9 mouse cellular contexts compared by ENCODE assay signal in genomic region chr11:75459141-75459711, GRCm38 (mm10). TPM values are rescaled to one million over a fixed set of nuclear protein-coding genes. Genes with fewer than 3 reads are reported as not detected.
DNase-seq lines count a peak whose midpoint lies in the region; ATAC-seq and TF ChIP-seq lines count a peak whose summit lies in the region.
"Had no signal": no experiment of that assay in that cellular context is flagged by ENCODE, and none has a peak within 500 bp of the region (broad histone marks: within the 10 kb centered on the region; RNA-seq: fewer than 3 reads in every experiment).

No protein-coding gene starts in this region.

- H3K79me2 ChIP-seq in MEL (ENCODE audit: control insufficient read depth, insufficient read depth, low read length, poor library complexity): peaks cover 8% of the 10 kb centered on the region; the same call in 1 of the 2 replicates

- no peak for TF ChIP-seq EP300 in MEL (IDR thresholded peaks at IDR 0.05; ENCODE audit: low read depth in 1 of 2, low read length in 2 of 2)

- H3K4me2 ChIP-seq in kidney, postnatal 0 days (ENCODE audit: low read length): no peak overlapping the region
- H3K4me2 ChIP-seq in stomach, embryonic 15.5 days: peak overlapping the region; percentile 72

- no peak for TF ChIP-seq RAD21 in MEL (IDR thresholded peaks at IDR 0.05; ENCODE audit: low read depth, low read length)

- peak; percentile 57 for DNase-seq in cerebellum, adult 9-11 months
- DNase-seq in cerebellum, postnatal 10 days: no peak
- peak; percentile 60 for DNase-seq in MEL (ENCODE audit: low read depth, low spot score)
- peak; percentile 52 to 56 for DNase-seq in gastrocnemius, postnatal 36 days
- DNase-seq in kidney, postnatal 0 days (ENCODE audit: low spot score): no peak
- DNase-seq in frontal cortex, postnatal 10 days (ENCODE audit: low spot score in 2 of 2): no peak

- no peaks in the 10 kb centered on the region for H3K9me3 ChIP-seq in MEL (replicated peaks; ENCODE audit: insufficient read depth, low read length)
- H3K9me3 ChIP-seq in kidney, postnatal 0 days (replicated peaks; ENCODE audit: low read length): no peaks in the 10 kb centered on the region
- H3K9me3 ChIP-seq in stomach, embryonic 15.5 days: no peaks in the 10 kb centered on the region
- H3K9me3 ChIP-seq: hindbrain, embryonic 15.5 days had no signal

- peaks cover 14 to 47% of the 10 kb centered on the region in 2 experiments for H3K4me1 ChIP-seq in MEL (ENCODE audit: control insufficient read depth in 1 of 2, insufficient read depth in 2 of 2, low read length in 2 of 2)
- peaks cover 24% of the 10 kb centered on the region for H3K4me1 ChIP-seq in kidney, postnatal 0 days (replicated peaks; ENCODE audit: insufficient read depth, low read length)
- peaks cover 40% of the 10 kb centered on the region for H3K4me1 ChIP-seq in stomach, embryonic 15.5 days

- no peak for TF ChIP-seq CTCF in MEL (IDR thresholded peaks at IDR 0.05 in 2 of 3, conservative IDR thresholded peaks at IDR 0.05 in 1 of 3; ENCODE audit: control insufficient read depth in 1 of 3, insufficient read depth in 1 of 3, low read depth in 2 of 3, low read length in 3 of 3, poor library complexity in 1 of 3, severe bottlenecking in 1 of 3)
- TF ChIP-seq CTCF in kidney, postnatal 0 days (IDR thresholded peaks at IDR 0.05; ENCODE audit: low read depth): no peak

- 77% methylated on average over 5 of the region's 5 CpGs for WGBS in kidney, postnatal 0 days
- WGBS in stomach, embryonic 15.5 days: 61% methylated on average over 5 of the region's 5 CpGs

- peak overlapping the region; percentile 74 for H3K9ac ChIP-seq in MEL (ENCODE audit: control insufficient read depth, low read depth, low read length, poor library complexity, severe bottlenecking)
- H3K9ac ChIP-seq in kidney, postnatal 0 days (ENCODE audit: low read depth, low read length): no peak overlapping the region
- no peak overlapping the region for H3K9ac ChIP-seq in stomach, embryonic 15.5 days
- H3K9ac ChIP-seq: hindbrain, embryonic 15.5 days had no signal

- H3K27me3 ChIP-seq in MEL (ENCODE audit: control insufficient read depth in 1 of 2, insufficient read depth in 2 of 2, low read length in 2 of 2): no peaks in the 10 kb centered on the region
- H3K27me3 ChIP-seq in kidney, postnatal 0 days (ENCODE audit: insufficient read depth, low read length): no peaks in the 10 kb centered on the region
- H3K27me3 ChIP-seq in stomach, embryonic 15.5 days (replicated peaks): no peaks in the 10 kb centered on the region
- H3K27me3 ChIP-seq: hindbrain, embryonic 15.5 days had no signal

- ATAC-seq in kidney, postnatal 0 days (replicated peaks; ENCODE audit: low FRiP score, low read depth): no peak
- ATAC-seq in stomach, embryonic 15.5 days (ENCODE audit: insufficient read depth, low FRiP score, low read depth): no peak
- ATAC-seq in megakaryocyte-erythroid progenitor cell, adult 5-6 weeks (replicated peaks; ENCODE audit: low FRiP score, low TSS enrichment, poor library complexity, severe bottlenecking): no peak

- H3K36me3 ChIP-seq in MEL (ENCODE audit: control insufficient read depth in 1 of 2, insufficient read depth in 2 of 2, low read length in 2 of 2): peaks cover 0 to 38% of the 10 kb centered on the region in 2 experiments; a peak in 2 of 4 replicates
- H3K36me3 ChIP-seq in kidney, postnatal 0 days (ENCODE audit: insufficient read depth, low read length): no peaks in the 10 kb centered on the region
- H3K36me3 ChIP-seq in stomach, embryonic 15.5 days: no peaks in the 10 kb centered on the region
- H3K36me3 ChIP-seq: hindbrain, embryonic 15.5 days had no signal

- intact Hi-C loops in gastrocnemius, postnatal 36 days (cut with DNase I): no loop called here

- peak overlapping the region; percentile 34 to 51 for H3K4me3 ChIP-seq in MEL (ENCODE audit: control insufficient read depth in 1 of 2, insufficient read depth in 1 of 2, low read depth in 2 of 2, low read length in 2 of 2)
- no peak overlapping the region for H3K4me3 ChIP-seq in kidney, postnatal 0 days (replicated peaks; ENCODE audit: low read depth, low read length)
- no peak overlapping the region for H3K4me3 ChIP-seq in stomach, embryonic 15.5 days (replicated peaks)

- H3K27ac ChIP-seq in MEL (ENCODE audit: control insufficient read depth, low read depth, low read length): peak overlapping the region; percentile 99
- peak overlapping the region; percentile 95 for H3K27ac ChIP-seq in kidney, postnatal 0 days
- H3K27ac ChIP-seq in stomach, embryonic 15.5 days: peak overlapping the region; percentile 98

- 0 out of 4 replicates have a peak, but pooled peaks of 1 of the 2 experiments have one; percentile 33 for TF ChIP-seq POLR2A in MEL (IDR thresholded peaks at IDR 0.05; ENCODE audit: control insufficient read depth in 1 of 2, insufficient read depth in 1 of 2, low read depth in 1 of 2, low read length in 2 of 2, poor library complexity in 1 of 2)

TF ChIP-seq in MEL, 35 proteins besides CTCF, POLR2A, EP300 and RAD21 (continues in another document):
- no peak for TF ChIP-seq MAFK (IDR thresholded peaks at IDR 0.05; ENCODE audit: borderline replicate concordance, low read depth, low read length)
- TF ChIP-seq UBTF (IDR thresholded peaks at IDR 0.05; ENCODE audit: borderline replicate concordance, insufficient read depth, low read depth, low read length): no peak
- TF ChIP-seq MYC (IDR thresholded peaks at IDR 0.05; ENCODE audit: low read depth, low read length): no peak
- no peak for TF ChIP-seq MXI1 (IDR thresholded peaks at IDR 0.05; ENCODE audit: low read depth, low read length)
- TF ChIP-seq ETS1 (IDR thresholded peaks at IDR 0.05; ENCODE audit: low read depth, low read length): no peak
- no peak for TF ChIP-seq ZC3H11A (IDR thresholded peaks at IDR 0.05; ENCODE audit: low read depth, low read length)
- no peak for TF ChIP-seq POLR2AphosphoS5 (IDR thresholded peaks at IDR 0.05; ENCODE audit: borderline replicate concordance, low read depth, low read length)
- TF ChIP-seq CHD1 (IDR thresholded peaks at IDR 0.05; ENCODE audit: low read depth, low read length): no peak; the same call in 1 of the 2 replicates
- no peak for TF ChIP-seq GABPA (IDR thresholded peaks at IDR 0.05; ENCODE audit: low read depth, low read length)
- no peak for TF ChIP-seq GATA1 (IDR thresholded peaks at IDR 0.05; ENCODE audit: low read depth, low read length)
- no peak for TF ChIP-seq TAL1 (IDR thresholded peaks at IDR 0.05; ENCODE audit: low read length)

RNA-seq across cellular contexts. Expression of gene Tlcd2, which starts 2.3 kb away (rescaled TPM):
- total RNA-seq in MEL (2012; rRNA removed): 0.50 and 1.0 TPM in 2 replicates
- polyA plus RNA-seq in MEL (2012; ENCODE audit: insufficient read depth in 1 of 2, insufficient read length in 2 of 2, low read depth in 1 of 2, low replicate concordance in 2 of 2, missing spikeins in 1 of 2): under 1 TPM in 1 of 2 experiments, not detected in 1; 0.86 TPM
- 1 to 10 TPM; 3.4 to 3.6 TPM for total RNA-seq in gastrocnemius, postnatal 36 days (2021)
- polyA plus RNA-seq in kidney, postnatal 0 days (2015; fragmentation: Nextera tagmentation; extraction: Ambion mirVana): 9.3 and 11.8 TPM in 2 replicates
- polyA plus RNA-seq in stomach, embryonic 15.5 days (2015; fragmentation: Nextera tagmentation; extraction: Ambion mirVana): 19.7 and 22.3 TPM in 2 replicates
- 13.8 and 19.9 TPM in 2 replicates for total RNA-seq in megakaryocyte-erythroid progenitor cell, adult 5-6 weeks (2014; fragmentation: Nextera tagmentation)
- total RNA-seq in megakaryocyte-erythroid progenitor cell, adult 5-6 weeks (2017): 9.5 and 14.7 TPM in 2 replicates

RNA-seq across cellular contexts. Expression of gene Wdr81, which starts 4.7 kb away (rescaled TPM):
- 7.0 and 7.6 TPM in 2 replicates for total RNA-seq in MEL (2012; rRNA removed)
- polyA plus RNA-seq in MEL (2012; ENCODE audit: insufficient read depth in 1 of 2, insufficient read length in 2 of 2, low read depth in 1 of 2, low replicate concordance in 2 of 2, missing spikeins in 1 of 2): 10 to 100 TPM in 1 of 2 experiments, not detected in 1; 13.9 TPM
- total RNA-seq in gastrocnemius, postnatal 36 days (2021): 1 to 10 TPM; 4.1 to 5.4 TPM
- 4.9 and 5.3 TPM in 2 replicates for polyA plus RNA-seq in kidney, postnatal 0 days (2015; fragmentation: Nextera tagmentation; extraction: Ambion mirVana)
- polyA plus RNA-seq in stomach, embryonic 15.5 days (2015; fragmentation: Nextera tagmentation; extraction: Ambion mirVana): 6.0 and 6.4 TPM in 2 replicates
- 24.6 and 32.2 TPM in 2 replicates for total RNA-seq in megakaryocyte-erythroid progenitor cell, adult 5-6 weeks (2014; fragmentation: Nextera tagmentation)
- total RNA-seq in megakaryocyte-erythroid progenitor cell, adult 5-6 weeks (2017): 7.1 and 23.4 TPM in 2 replicates

RNA-seq across cellular contexts. Expression of gene Serpinf2, which starts 19.8 kb away (rescaled TPM):
- not detected in 2 replicates for total RNA-seq in MEL (2012; rRNA removed)
- polyA plus RNA-seq in MEL (2012; ENCODE audit: insufficient read depth in 1 of 2, insufficient read length in 2 of 2, low read depth in 1 of 2, low replicate concordance in 2 of 2, missing spikeins in 1 of 2): under 1 TPM in 1 of 2 experiments, not detected in 1; 0.07 TPM
- total RNA-seq in gastrocnemius, postnatal 36 days (2021): not detected
- polyA plus RNA-seq in kidney, postnatal 0 days (2015; fragmentation: Nextera tagmentation; extraction: Ambion mirVana): 45.2 and 57.0 TPM in 2 replicates
- polyA plus RNA-seq in stomach, embryonic 15.5 days (2015; fragmentation: Nextera tagmentation; extraction: Ambion mirVana): 50.0 and 64.1 TPM in 2 replicates
- total RNA-seq in megakaryocyte-erythroid progenitor cell, adult 5-6 weeks (2014; fragmentation: Nextera tagmentation): 1.3 TPM in 1 of 2 replicates, not detected in the other
- not detected in 2 replicates for total RNA-seq in megakaryocyte-erythroid progenitor cell, adult 5-6 weeks (2017)

RNA-seq across cellular contexts. Expression of gene Prpf8, which starts 27.4 kb away (rescaled TPM):
- 214 and 234 TPM in 2 replicates for total RNA-seq in MEL (2012; rRNA removed)
- polyA plus RNA-seq in MEL (2012; ENCODE audit: insufficient read depth in 1 of 2, insufficient read length in 2 of 2, low read depth in 1 of 2, low replicate concordance in 2 of 2, missing spikeins in 1 of 2): 100 to 1,000 TPM; 276 to 644 TPM
- 10 to 100 TPM; 56.1 to 64.1 TPM for total RNA-seq in gastrocnemius, postnatal 36 days (2021)
- polyA plus RNA-seq in kidney, postnatal 0 days (2015; fragmentation: Nextera tagmentation; extraction: Ambion mirVana): 36.3 and 36.6 TPM in 2 replicates
- polyA plus RNA-seq in stomach, embryonic 15.5 days (2015; fragmentation: Nextera tagmentation; extraction: Ambion mirVana): 49.9 and 58.6 TPM in 2 replicates
- total RNA-seq in megakaryocyte-erythroid progenitor cell, adult 5-6 weeks (2014; fragmentation: Nextera tagmentation): 160 and 198 TPM in 2 replicates
- 118 and 144 TPM in 2 replicates for total RNA-seq in megakaryocyte-erythroid progenitor cell, adult 5-6 weeks (2017)

RNA-seq across cellular contexts. Expression of gene Serpinf1, which starts 36.7 kb away (rescaled TPM):
- total RNA-seq in MEL (2012; rRNA removed): not detected in 2 replicates
- under 1 TPM in 1 of 2 experiments, not detected in 1; 0.36 TPM for polyA plus RNA-seq in MEL (2012; ENCODE audit: insufficient read depth in 1 of 2, insufficient read length in 2 of 2, low read depth in 1 of 2, low replicate concordance in 2 of 2, missing spikeins in 1 of 2)
- total RNA-seq in gastrocnemius, postnatal 36 days (2021): 10 to 100 TPM; 83.2 to 88.9 TPM
- 90.9 and 98.4 TPM in 2 replicates for polyA plus RNA-seq in kidney, postnatal 0 days (2015; fragmentation: Nextera tagmentation; extraction: Ambion mirVana)
- polyA plus RNA-seq in stomach, embryonic 15.5 days (2015; fragmentation: Nextera tagmentation; extraction: Ambion mirVana): 49.5 and 62.5 TPM in 2 replicates
- total RNA-seq in megakaryocyte-erythroid progenitor cell, adult 5-6 weeks (2014; fragmentation: Nextera tagmentation): 0.59 TPM in 1 of 2 replicates, not detected in the other
- 0.47 and 6.4 TPM in 2 replicates for total RNA-seq in megakaryocyte-erythroid progenitor cell, adult 5-6 weeks (2017)

Comparison
In these comparisons a context has a peak if more than half of its experiments do, and no peak if none do; other contexts are left out.
1. DNase-seq: peak in cerebellum, adult 9-11 months (single experiment), MEL (single experiment) and gastrocnemius, postnatal 36 days (2 of 2); none in cerebellum, postnatal 10 days (0 of 2), kidney, postnatal 0 days (single experiment) and frontal cortex, postnatal 10 days (0 of 2).
2. H3K4me3 ChIP-seq: peak in MEL (2 of 2); none in kidney, postnatal 0 days (single experiment) and stomach, embryonic 15.5 days (single experiment).
3. Peak in every context shown above with its lines, with median percentiles within 50 percentile points of each other: H3K27ac ChIP-seq.